Mouse (Mus musculus) hindbrain, embryonic 13.5 days (tissue): Measurements from ENCODE around the gene 1110051M20Rik. TPM values are rescaled to one million over a fixed set of nuclear protein-coding genes. Genes with fewer than 3 reads are reported as not detected.

Source experiments
- ATAC-seq: fragments of 200-750 bp; cut with Nextera tagmentation; 2 replicates; pipeline ENCODE4 v1.8.0; 2017; ENCODE audit warnings: moderate TSS enrichment; ENCODE audit not compliant: low FRiP score
- H3K27ac ChIP-seq: fragments of 300-500 bp; sonication (generic); 2 replicates; pipeline ENCODE4 v1.5.1; 2015; ENCODE audit warnings: inconsistent platforms, mild to moderate bottlenecking, moderate library complexity
- H3K27me3 ChIP-seq: fragments of 300-500 bp; sonication (generic); 2 replicates; pipeline ENCODE4 v1.6.1; 2015; ENCODE audit warnings: mild to moderate bottlenecking, inconsistent platforms
- H3K36me3 ChIP-seq: fragments of 300-500 bp; sonication (generic); 2 replicates; pipeline ENCODE4 v1.6.1; 2015; ENCODE audit warnings: mild to moderate bottlenecking, inconsistent platforms
- H3K4me1 ChIP-seq: fragments of 300-500 bp; sonication (generic); replicated peaks from 2 replicates; pipeline ENCODE4 v1.6.1; 2015; ENCODE audit warnings: inconsistent platforms
- H3K4me2 ChIP-seq: fragments of 300-500 bp; sonication (generic); 2 replicates; pipeline ENCODE4 v1.6.1; 2015; ENCODE audit warnings: inconsistent platforms, mild to moderate bottlenecking, moderate library complexity
- H3K4me3 ChIP-seq: fragments of 300-500 bp; sonication (generic); 2 replicates; pipeline ENCODE4 v1.5.1; 2015; ENCODE audit warnings: mild to moderate bottlenecking, inconsistent platforms
- H3K9ac ChIP-seq: fragments of 300-500 bp; sonication (generic); 2 replicates; pipeline ENCODE4 v1.6.1; 2015; ENCODE audit warnings: mild to moderate bottlenecking, inconsistent platforms
- H3K9me3 ChIP-seq: fragments of 300-500 bp; sonication (generic); 2 replicates; pipeline ENCODE4 v1.6.1; 2016; ENCODE audit warnings: inconsistent platforms
- WGBS: fragments of 180-500 bp; shearing (Covaris S2); methylation state at CpG from one replicate; pipeline ENCODE4 v1.1.7; 2015; 5-methylcytosine and 5-hydroxymethylcytosine counted together
- polyA plus RNA-seq: library from polyadenylated mRNA; unstranded; fragments of >200 nt; fragmentation: Nextera tagmentation; extraction: Ambion mirVana; gene quantifications from 2 replicates; pipeline ENCODE4 v1.2.1, GENCODE M21; 2015

The 1110051M20Rik gene
- polyA plus RNA-seq, 1 experiment from 2014 or later = 147 TPM

DNA sequence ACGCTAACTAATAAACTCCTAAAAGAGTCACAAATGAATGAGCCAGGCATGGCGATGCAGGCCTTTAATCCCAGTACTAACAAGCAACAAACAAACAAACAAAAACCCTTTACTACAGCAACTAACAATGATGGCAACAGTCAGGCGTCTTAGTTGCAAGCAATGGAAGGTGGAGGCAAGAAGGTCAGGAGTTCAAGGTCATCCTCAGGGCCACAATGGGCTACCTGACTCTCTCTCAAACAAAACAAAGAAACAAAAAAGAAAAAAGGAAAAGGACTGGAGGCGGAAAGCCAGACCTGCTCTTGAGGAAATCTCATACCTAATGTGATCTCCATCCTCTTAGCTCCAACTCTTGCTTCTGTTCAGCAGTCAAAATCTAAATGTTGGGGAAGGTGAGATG lies 39.4 kb downstream of the 1110051M20Rik start:
- no peaks in the 10 kb centered on the region for H3K9me3 ChIP-seq
- peaks cover 3% of the 10 kb centered on the region for H3K4me1 ChIP-seq
- no peak overlapping the region for H3K9ac ChIP-seq
- no peak overlapping the region for H3K4me2 ChIP-seq
- ATAC-seq = no peak
- WGBS = 86% methylated on average over 4 of the region's 4 CpGs
- no peaks in the 10 kb centered on the region for H3K27me3 ChIP-seq
- H3K36me3 ChIP-seq = no peaks in the 10 kb centered on the region
- H3K27ac ChIP-seq = no peak overlapping the region
- no peak overlapping the region for H3K4me3 ChIP-seq

GRCm38 (mm10) chr2:91399727-91400126 lies 44.8 kb downstream of the 1110051M20Rik start:
- no peak overlapping the region for H3K9ac ChIP-seq
- H3K27ac ChIP-seq = peak overlapping the region; percentile 56
- 5% methylated on average over 2 of the region's 2 CpGs for WGBS
- no peaks in the 10 kb centered on the region for H3K27me3 ChIP-seq
- H3K4me3 ChIP-seq = no peak overlapping the region
- H3K36me3 ChIP-seq = no peaks in the 10 kb centered on the region
- no peak overlapping the region for H3K4me2 ChIP-seq
- ATAC-seq = no peak
- peaks cover 15% of the 10 kb centered on the region for H3K4me1 ChIP-seq
- H3K9me3 ChIP-seq = no peaks in the 10 kb centered on the region

GRCm38 (mm10) chr2:91399168-91399567 lies 45.3 kb downstream of the 1110051M20Rik start:
- ATAC-seq = no peak
- Histone ChIP-seq H3K4me1 (peaks cover 15% of the 10 kb centered on the region), H3K9ac (no peak overlapping the region), H3K36me3 (no peaks in the 10 kb centered on the region), H3K27ac (peak overlapping the region; percentile 56; the same call in 1 of the 2 replicates), H3K4me3 (no peak overlapping the region), H3K9me3 (no peaks in the 10 kb centered on the region), H3K4me2 (no peak overlapping the region), H3K27me3 (no peaks in the 10 kb centered on the region)
- WGBS = 30% methylated on average over 3 of the region's 3 CpGs

DNA sequence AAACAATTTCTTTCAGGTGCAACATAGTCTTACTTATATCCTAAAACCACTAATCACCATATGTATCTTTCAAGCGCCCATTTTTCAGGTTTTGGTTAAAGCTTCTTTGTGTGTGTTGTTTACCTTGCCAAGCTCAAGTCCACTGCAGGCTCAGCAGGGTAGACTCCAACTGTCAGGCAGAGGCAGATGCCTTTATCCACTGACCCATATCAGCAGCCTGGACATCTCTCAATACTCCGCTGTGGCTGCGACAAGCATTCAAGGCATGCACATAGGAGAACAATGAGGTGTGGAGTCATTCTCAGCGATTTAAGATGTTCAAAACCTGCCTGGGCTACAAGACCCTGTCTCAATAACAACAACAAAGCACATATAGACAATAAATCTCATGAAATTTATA lies 50.4 kb downstream of the 1110051M20Rik start:
- no peak overlapping the region for H3K4me3 ChIP-seq
- no peaks in the 10 kb centered on the region for H3K36me3 ChIP-seq
- H3K4me2 ChIP-seq = no peak overlapping the region
- no peaks in the 10 kb centered on the region for H3K9me3 ChIP-seq
- H3K27me3 ChIP-seq = no peaks in the 10 kb centered on the region
- peaks cover 2% of the 10 kb centered on the region for H3K4me1 ChIP-seq
- ATAC-seq = no peak
- no peak overlapping the region for H3K9ac ChIP-seq
- H3K27ac ChIP-seq = no peak overlapping the region
- 51% methylated on average over 4 of the region's 4 CpGs for WGBS

GRCm38 (mm10) chr2:91388738-91389137 lies 55.8 kb downstream of the 1110051M20Rik start:
- Histone ChIP-seq H3K4me1 (peaks cover 13% of the 10 kb centered on the region; the same call in 1 of the 2 replicates), H3K4me2 (no peak overlapping the region), H3K27ac (no peak overlapping the region), H3K9me3 (no peaks in the 10 kb centered on the region), H3K36me3 (no peaks in the 10 kb centered on the region), H3K4me3 (no peak overlapping the region), H3K9ac (no peak overlapping the region), H3K27me3 (no peaks in the 10 kb centered on the region)
- no peak for ATAC-seq
- 67% methylated on average over 3 of the region's 3 CpGs for WGBS

DNA sequence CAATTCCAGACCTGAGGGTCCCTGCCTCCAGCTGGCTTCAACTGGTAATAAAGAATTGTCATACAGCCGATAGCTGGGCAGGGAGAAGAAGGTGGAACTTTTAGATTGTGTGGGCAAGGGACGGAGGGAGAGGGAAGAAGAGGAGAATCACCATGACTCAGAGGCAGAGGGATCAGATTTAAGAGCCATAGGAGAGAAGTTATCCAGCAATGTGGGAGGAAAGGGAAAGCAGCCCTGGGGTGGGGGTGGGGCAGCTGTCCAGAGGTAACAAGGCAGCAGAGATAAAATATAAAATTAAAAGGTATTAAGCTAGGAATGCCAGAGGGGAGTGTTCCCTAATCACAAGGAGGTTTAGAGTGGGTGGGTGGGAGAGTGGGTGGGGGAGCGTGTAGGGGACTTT lies 56.2 kb downstream of the 1110051M20Rik start:
- ATAC-seq = no peak
- Histone ChIP-seq H3K4me1 (peaks cover 13% of the 10 kb centered on the region; the same call in 1 of the 2 replicates), H3K4me3 (no peak overlapping the region), H3K9me3 (no peaks in the 10 kb centered on the region), H3K4me2 (no peak overlapping the region), H3K36me3 (peaks cover 3% of the 10 kb centered on the region; the same call in 1 of the 2 replicates), H3K27ac (no peak overlapping the region), H3K9ac (no peak overlapping the region), H3K27me3 (no peaks in the 10 kb centered on the region)
- WGBS = 82% methylated on average over 3 of the region's 3 CpGs

DNA sequence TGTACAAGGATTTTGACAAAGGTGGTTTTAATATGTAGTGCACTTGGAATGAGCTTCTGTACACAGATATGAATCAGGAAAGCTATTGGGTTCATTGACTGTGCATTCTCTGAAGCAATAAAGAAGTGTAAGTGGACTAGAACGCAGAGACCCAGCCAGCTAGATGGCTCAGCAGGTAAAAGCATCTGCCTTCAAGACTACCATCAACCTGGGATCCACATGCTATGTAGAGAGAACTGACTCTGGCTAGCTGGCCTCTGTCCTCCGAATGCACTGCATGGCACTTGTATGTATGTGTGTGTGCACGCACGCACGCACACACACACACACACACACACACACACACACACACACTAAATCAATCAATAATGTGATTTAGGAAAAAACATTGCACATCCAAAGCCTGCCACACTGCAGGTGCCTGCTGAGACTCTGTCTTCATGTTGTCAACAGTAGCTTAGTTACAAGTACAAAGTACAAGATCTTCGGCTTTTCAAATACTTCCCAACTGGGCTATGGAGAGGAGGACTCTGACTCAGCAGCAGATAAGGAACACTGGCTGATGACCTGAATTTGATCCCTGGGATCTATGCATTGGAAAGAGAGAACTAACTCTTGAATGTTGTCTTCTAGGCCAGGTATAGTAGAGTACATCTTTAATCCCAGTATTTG lies 57.1 kb downstream of the 1110051M20Rik start:
- Histone ChIP-seq H3K4me2 (no peak overlapping the region), H3K4me1 (peaks cover 13% of the 10 kb centered on the region; the same call in 1 of the 2 replicates), H3K4me3 (no peak overlapping the region), H3K9ac (no peak overlapping the region), H3K27ac (no peak overlapping the region), H3K9me3 (no peaks in the 10 kb centered on the region), H3K36me3 (peaks cover 8% of the 10 kb centered on the region; the same call in 1 of the 2 replicates), H3K27me3 (no peaks in the 10 kb centered on the region)
- WGBS = 95% methylated on average over 6 of the region's 6 CpGs
- no peak for ATAC-seq

DNA sequence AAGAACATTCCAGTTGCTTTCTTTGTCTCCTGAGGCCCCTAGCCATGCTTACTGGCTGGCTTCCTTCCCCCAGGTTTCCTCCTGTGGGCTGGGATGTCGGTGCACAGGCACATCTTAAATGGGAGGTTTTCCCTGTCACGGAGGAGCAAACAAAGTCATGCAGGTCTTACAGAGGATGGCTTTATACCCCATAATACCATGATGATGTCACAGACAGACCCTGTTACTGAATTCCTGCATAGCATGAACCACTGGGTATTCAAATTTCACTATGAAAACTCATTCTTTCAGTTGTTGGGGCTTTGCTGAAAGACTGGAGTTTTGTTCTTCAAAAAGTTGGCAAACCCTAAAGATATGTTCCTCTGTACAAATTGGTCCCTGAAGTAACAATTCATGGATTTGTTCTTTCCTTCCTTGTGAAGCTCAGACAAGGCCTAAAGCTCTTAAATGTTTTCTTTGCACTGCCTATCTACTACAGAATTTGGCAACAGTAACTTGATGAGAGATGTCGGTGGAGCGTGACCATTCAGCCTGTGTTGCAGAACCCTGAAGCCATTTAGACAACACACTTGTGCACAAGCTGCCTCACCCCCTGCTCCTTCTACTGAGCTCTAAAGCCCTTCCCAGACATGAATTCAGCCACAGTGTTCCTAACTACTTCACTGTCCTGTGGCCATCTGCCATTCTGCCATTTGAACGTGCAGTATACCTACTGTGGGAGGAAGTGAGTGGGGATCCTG lies 57.8 kb downstream of the 1110051M20Rik start:
- H3K4me2 ChIP-seq = no peak overlapping the region
- H3K9me3 ChIP-seq = no peaks in the 10 kb centered on the region
- no peak overlapping the region for H3K27ac ChIP-seq
- no peaks in the 10 kb centered on the region for H3K27me3 ChIP-seq
- ATAC-seq = no peak
- H3K36me3 ChIP-seq = peaks cover 8% of the 10 kb centered on the region; the same call in 1 of the 2 replicates
- peaks cover 13% of the 10 kb centered on the region; the same call in 1 of the 2 replicates for H3K4me1 ChIP-seq
- no peak overlapping the region for H3K4me3 ChIP-seq
- 75% methylated on average over 5 of the region's 5 CpGs for WGBS
- H3K9ac ChIP-seq = no peak overlapping the region

GRCm38 (mm10) chr2:91383294-91383693 lies 61.2 kb downstream of the 1110051M20Rik start:
- no peak for ATAC-seq
- Histone ChIP-seq H3K9me3 (no peaks in the 10 kb centered on the region), H3K4me3 (no peak overlapping the region), H3K27ac (no peak overlapping the region), H3K4me2 (no peak overlapping the region), H3K36me3 (peaks cover 13% of the 10 kb centered on the region), H3K4me1 (peaks cover 12% of the 10 kb centered on the region; the same call in 1 of the 2 replicates), H3K9ac (no peak overlapping the region), H3K27me3 (no peaks in the 10 kb centered on the region)
- 84% methylated on average over 6 of the region's 6 CpGs for WGBS

- no peaks in the 10 kb centered on the region for H3K27me3 ChIP-seq
- WGBS = 44% methylated on average over 7 of the region's 7 CpGs
- no peak overlapping the region for H3K9ac ChIP-seq
- no peaks in the 10 kb centered on the region; the same call in 1 of the 2 replicates for H3K4me1 ChIP-seq
- peaks cover 6% of the 10 kb centered on the region for H3K36me3 ChIP-seq
- H3K4me2 ChIP-seq = no peak overlapping the region
- no peak overlapping the region for H3K4me3 ChIP-seq
- no peak for ATAC-seq
- no peaks in the 10 kb centered on the region for H3K9me3 ChIP-seq
- no peak overlapping the region for H3K27ac ChIP-seq
Observed at GRCm38 (mm10) chr2:91377038-91377437, 67.5 kb downstream of the 1110051M20Rik start.

DNA sequence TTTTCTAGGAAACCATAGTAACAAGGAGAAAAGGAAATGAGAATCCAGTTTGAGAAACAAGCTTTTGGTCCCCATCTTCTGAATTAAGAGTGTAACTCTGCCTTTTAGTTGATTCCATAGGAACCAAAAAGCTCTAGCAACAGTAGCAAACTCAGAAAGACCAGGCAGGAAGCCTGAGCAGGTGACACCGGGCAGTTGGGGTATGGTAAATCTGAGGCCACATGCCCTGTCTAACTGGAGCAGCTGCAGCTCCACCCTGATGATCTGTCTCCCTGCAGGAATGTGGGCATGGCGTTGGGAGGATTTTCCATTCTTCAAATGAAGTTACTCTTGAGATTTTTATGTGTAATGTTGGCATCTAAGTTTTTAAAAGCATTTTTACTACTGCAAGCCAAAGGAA lies 74.2 kb downstream of the 1110051M20Rik start:
- no peaks in the 10 kb centered on the region for H3K4me1 ChIP-seq
- H3K27me3 ChIP-seq = no peaks in the 10 kb centered on the region
- peaks cover 7% of the 10 kb centered on the region; the same call in 1 of the 2 replicates for H3K36me3 ChIP-seq
- 81% methylated on average over 2 of the region's 2 CpGs for whole genome bisulfite sequencing
- no peak for ATAC-seq
- H3K9ac ChIP-seq = no peak overlapping the region
- H3K4me3 ChIP-seq = no peak overlapping the region
- no peak overlapping the region for H3K4me2 ChIP-seq
- H3K9me3 ChIP-seq = no peaks in the 10 kb centered on the region
- no peak overlapping the region for H3K27ac ChIP-seq

- 97% methylated on average over 2 of the region's 2 CpGs for WGBS
- H3K4me3 ChIP-seq = no peak overlapping the region
- ATAC-seq = no peak
- no peaks in the 10 kb centered on the region for H3K9me3 ChIP-seq
- H3K9ac ChIP-seq = no peak overlapping the region
- H3K27me3 ChIP-seq = no peaks in the 10 kb centered on the region
- no peak overlapping the region for H3K4me2 ChIP-seq
- H3K36me3 ChIP-seq = peaks cover 7% of the 10 kb centered on the region; the same call in 1 of the 2 replicates
- H3K4me1 ChIP-seq = no peaks in the 10 kb centered on the region
- no peak overlapping the region for H3K27ac ChIP-seq
Observed at GRCm38 (mm10) chr2:91363272-91363671, 81.2 kb downstream of the 1110051M20Rik start.
